Mouse (Mus musculus): ENCODE results near the gene Aplp2. TPM values are rescaled to one million over a fixed set of nuclear protein-coding genes. Genes with fewer than 3 reads are reported as not detected.

The Aplp2 gene
- polyA plus RNA-seq, 1 experiment = 1,017 TPM

- TF ChIP-seq CTCF (IDR thresholded peaks at IDR 0.05; ENCODE audit: borderline replicate concordance, insufficient read depth, low read depth, low read length) (no peak), POLR2A (IDR thresholded peaks at IDR 0.05; ENCODE audit: borderline replicate concordance, insufficient read depth, low read length) (no peak)
- Histone ChIP-seq H3K27ac (ENCODE audit: insufficient read depth, low read length) (no peak overlapping the region), H3K4me1 (ENCODE audit: control insufficient read depth, insufficient read depth, low read length) (peaks cover 2% of the 10 kb centered on the region; the same call in 1 of the 2 replicates), H3K27me3 (ENCODE audit: control insufficient read depth, insufficient read depth, low read length) (peaks cover 3% of the 10 kb centered on the region; the same call in 1 of the 2 replicates), H3K4me3 (replicated peaks; ENCODE audit: insufficient read depth, low read depth, low read length) (peak overlapping the region; percentile 15)
- no peak for DNase-seq
- 16% methylated on average over 26 of the region's 26 CpGs for WGBS
These were observed 81.0 kb downstream of the Aplp2 start for GRCm38 (mm10) chr9:31130357-31131204.

GRCm38 (mm10) chr9:31129956-31130355, 81.7 kb downstream of the Aplp2 start:
- Histone ChIP-seq H3K4me3 (replicated peaks; ENCODE audit: insufficient read depth, low read depth, low read length) (no peak overlapping the region), H3K27me3 (ENCODE audit: control insufficient read depth, insufficient read depth, low read length) (peaks cover 3% of the 10 kb centered on the region; the same call in 1 of the 2 replicates), H3K4me1 (ENCODE audit: control insufficient read depth, insufficient read depth, low read length) (peaks cover 2% of the 10 kb centered on the region; the same call in 1 of the 2 replicates), H3K27ac (ENCODE audit: insufficient read depth, low read length) (no peak overlapping the region)
- DNase-seq = no peak
- 66% methylated on average over 8 of the region's 8 CpGs for WGBS
- no peak for TF ChIP-seq CTCF (IDR thresholded peaks at IDR 0.05; ENCODE audit: borderline replicate concordance, insufficient read depth, low read depth, low read length)
- no peak for TF ChIP-seq POLR2A (IDR thresholded peaks at IDR 0.05; ENCODE audit: borderline replicate concordance, insufficient read depth, low read length)

GRCm38 (mm10) chr9:31127876-31128465, 83.6 kb downstream of the Aplp2 start:
- H3K4me3 ChIP-seq (replicated peaks; ENCODE audit: insufficient read depth, low read depth, low read length) = no peak overlapping the region
- no peaks in the 10 kb centered on the region for H3K4me1 ChIP-seq (ENCODE audit: control insufficient read depth, insufficient read depth, low read length)
- no peak for DNase-seq
- TF ChIP-seq CTCF (IDR thresholded peaks at IDR 0.05; ENCODE audit: borderline replicate concordance, insufficient read depth, low read depth, low read length) = no peak
- no peak for TF ChIP-seq POLR2A (IDR thresholded peaks at IDR 0.05; ENCODE audit: borderline replicate concordance, insufficient read depth, low read length)
- peaks cover 3% of the 10 kb centered on the region; the same call in 1 of the 2 replicates for H3K27me3 ChIP-seq (ENCODE audit: control insufficient read depth, insufficient read depth, low read length)
- WGBS = 62% methylated on average over 12 of the region's 12 CpGs
- no peak overlapping the region for H3K27ac ChIP-seq (ENCODE audit: insufficient read depth, low read length)

GRCm38 (mm10) chr9:31126079-31126478, 85.5 kb downstream of the Aplp2 start:
- H3K27ac ChIP-seq (ENCODE audit: insufficient read depth, low read length) = no peak overlapping the region
- DNase-seq = peak; percentile 17 to 34
- WGBS = 39% methylated on average over 7 of the region's 7 CpGs
- TF ChIP-seq POLR2A (IDR thresholded peaks at IDR 0.05; ENCODE audit: borderline replicate concordance, insufficient read depth, low read length) (no peak), CTCF (IDR thresholded peaks at IDR 0.05; ENCODE audit: borderline replicate concordance, insufficient read depth, low read depth, low read length) (no peak)
- no peaks in the 10 kb centered on the region for H3K4me1 ChIP-seq (ENCODE audit: control insufficient read depth, insufficient read depth, low read length)
- no peak overlapping the region for H3K4me3 ChIP-seq (replicated peaks; ENCODE audit: insufficient read depth, low read depth, low read length)
- H3K27me3 ChIP-seq (ENCODE audit: control insufficient read depth, insufficient read depth, low read length) = peaks cover 1% of the 10 kb centered on the region; the same call in 1 of the 2 replicates

- Histone ChIP-seq H3K4me3 (replicated peaks; ENCODE audit: insufficient read depth, low read depth, low read length) (no peak overlapping the region), H3K27ac (ENCODE audit: insufficient read depth, low read length) (no peak overlapping the region), H3K4me1 (ENCODE audit: control insufficient read depth, insufficient read depth, low read length) (no peaks in the 10 kb centered on the region), H3K27me3 (ENCODE audit: control insufficient read depth, insufficient read depth, low read length) (no peaks in the 10 kb centered on the region)
- 76% methylated on average over 13 of the region's 13 CpGs for WGBS
- TF ChIP-seq CTCF (IDR thresholded peaks at IDR 0.05; ENCODE audit: borderline replicate concordance, insufficient read depth, low read depth, low read length) = no peak
- no peak for TF ChIP-seq POLR2A (IDR thresholded peaks at IDR 0.05; ENCODE audit: borderline replicate concordance, insufficient read depth, low read length)
- no peak for DNase-seq
These were observed 89.1 kb downstream of the Aplp2 start for GRCm38 (mm10) chr9:31122464-31123030.

GRCm38 (mm10) chr9:31120533-31120915, 91.1 kb downstream of the Aplp2 start:
- Histone ChIP-seq H3K4me1 (ENCODE audit: control insufficient read depth, insufficient read depth, low read length) (no peaks in the 10 kb centered on the region), H3K4me3 (replicated peaks; ENCODE audit: insufficient read depth, low read depth, low read length) (no peak overlapping the region), H3K27me3 (ENCODE audit: control insufficient read depth, insufficient read depth, low read length) (no peaks in the 10 kb centered on the region), H3K27ac (ENCODE audit: insufficient read depth, low read length) (no peak overlapping the region)
- DNase-seq = no peak
- WGBS = 71% methylated on average over 4 of the region's 4 CpGs
- TF ChIP-seq CTCF (IDR thresholded peaks at IDR 0.05; ENCODE audit: borderline replicate concordance, insufficient read depth, low read depth, low read length) (no peak), POLR2A (IDR thresholded peaks at IDR 0.05; ENCODE audit: borderline replicate concordance, insufficient read depth, low read length) (no peak)

GRCm38 (mm10) chr9:31119882-31120532, 91.6 kb downstream of the Aplp2 start:
- WGBS = 70% methylated on average over 11 of the region's 11 CpGs
- H3K27me3 ChIP-seq (ENCODE audit: control insufficient read depth, insufficient read depth, low read length) = no peaks in the 10 kb centered on the region

More at GRCm38 (mm10) chr9:31119882-31120532, 91.6 kb downstream of the Aplp2 start:
- Histone ChIP-seq H3K4me3 (replicated peaks; ENCODE audit: insufficient read depth, low read depth, low read length) (no peak overlapping the region), H3K4me1 (ENCODE audit: control insufficient read depth, insufficient read depth, low read length) (no peaks in the 10 kb centered on the region), H3K27ac (ENCODE audit: insufficient read depth, low read length) (no peak overlapping the region)
- no peak for TF ChIP-seq POLR2A (IDR thresholded peaks at IDR 0.05; ENCODE audit: borderline replicate concordance, insufficient read depth, low read length)
- TF ChIP-seq CTCF (IDR thresholded peaks at IDR 0.05; ENCODE audit: borderline replicate concordance, insufficient read depth, low read depth, low read length) = no peak
- DNase-seq = no peak
